Mouse (Mus musculus): Measurements from ENCODE around the gene Sipa1.

The Sipa1 gene

GRCm38 (mm10) chr19:5645280-5645679 is 18.2 kb downstream of the Sipa1 start:
- in situ Hi-C loops (cut with MboI): no loop called here

- in situ Hi-C loops (cut with MboI): no loop called here
Measured at GRCm38 (mm10) chr19:5641641-5642040, 21.9 kb downstream of the Sipa1 start.

- in situ Hi-C loops (cut with MboI): no loop called here
Measured at GRCm38 (mm10) chr19:5641021-5641420, 22.5 kb downstream of the Sipa1 start.

GRCm38 (mm10) chr19:5640339-5640738 is 23.2 kb downstream of the Sipa1 start:
- in situ Hi-C loops (cut with MboI): no loop called here

- in situ Hi-C loops (cut with MboI): no loop called here
Measured at GRCm38 (mm10) chr19:5638416-5639005, 25.0 kb downstream of the Sipa1 start.

GRCm38 (mm10) chr19:5637069-5638047 is 26.1 kb downstream of the Sipa1 start, which contains the start of gene Rela:
Rela (plus strand) TSS chr19:5637483.
- in situ Hi-C loops (cut with MboI): no loop called here

GRCm38 (mm10) chr19:5636571-5637041 is 26.9 kb downstream of the Sipa1 start:
- in situ Hi-C loops (cut with MboI): no loop called here

- in situ Hi-C loops (cut with MboI): no loop called here
Measured at GRCm38 (mm10) chr19:5636036-5636570, 27.4 kb downstream of the Sipa1 start.

- in situ Hi-C loops (cut with MboI): no loop called here
Measured at GRCm38 (mm10) chr19:5632120-5632519, 31.4 kb downstream of the Sipa1 start.

- in situ Hi-C loops (cut with MboI): no loop called here
Measured at GRCm38 (mm10) chr19:5629907-5630306, 33.6 kb downstream of the Sipa1 start.

- in situ Hi-C loops (cut with MboI): no loop called here
Measured at GRCm38 (mm10) chr19:5625311-5625710, 38.2 kb downstream of the Sipa1 start.

GRCm38 (mm10) chr19:5621884-5622283 is 41.6 kb downstream of the Sipa1 start:
- in situ Hi-C loops (cut with MboI): no loop called here

GRCm38 (mm10) chr19:5620007-5620406 is 43.5 kb downstream of the Sipa1 start:
- in situ Hi-C loops (cut with MboI): no loop called here

- in situ Hi-C loops (cut with MboI): no loop called here
Measured at GRCm38 (mm10) chr19:5614953-5615352, 48.6 kb downstream of the Sipa1 start.

GRCm38 (mm10) chr19:5612762-5613411 is 50.6 kb downstream of the Sipa1 start:
- in situ Hi-C loops (cut with MboI): no loop called here

GRCm38 (mm10) chr19:5611973-5612372 is 51.5 kb downstream of the Sipa1 start:
- in situ Hi-C loops (cut with MboI): no loop called here

GRCm38 (mm10) chr19:5609547-5610404 is 53.7 kb downstream of the Sipa1 start, which contains the start of gene Kat5:
Kat5 (minus strand) TSS chr19:5610237.
- in situ Hi-C loops (cut with MboI): no loop called here

- in situ Hi-C loops (cut with MboI): no loop called here
Measured at GRCm38 (mm10) chr19:5609171-5609546, 54.3 kb downstream of the Sipa1 start.

GRCm38 (mm10) chr19:5608707-5609106 is 54.8 kb downstream of the Sipa1 start:
- in situ Hi-C loops (cut with MboI): no loop called here

- in situ Hi-C loops (cut with MboI): no loop called here
Measured at GRCm38 (mm10) chr19:5607705-5608410, 55.6 kb downstream of the Sipa1 start.
